Mouse (Mus musculus): Measurements from ENCODE around the gene Pex6. TPM values are rescaled to one million over a fixed set of nuclear protein-coding genes. Genes with fewer than 3 reads are reported as not detected.
A peak's percentile ranks its signal among the peaks of the same experiment; 100 is the strongest.

Gene Pex6
- polyA plus RNA-seq (2016; fragmentation: Nextera tagmentation; extraction: Ambion mirVana) = 20.7 and 21.1 TPM in 2 replicates

DNA sequence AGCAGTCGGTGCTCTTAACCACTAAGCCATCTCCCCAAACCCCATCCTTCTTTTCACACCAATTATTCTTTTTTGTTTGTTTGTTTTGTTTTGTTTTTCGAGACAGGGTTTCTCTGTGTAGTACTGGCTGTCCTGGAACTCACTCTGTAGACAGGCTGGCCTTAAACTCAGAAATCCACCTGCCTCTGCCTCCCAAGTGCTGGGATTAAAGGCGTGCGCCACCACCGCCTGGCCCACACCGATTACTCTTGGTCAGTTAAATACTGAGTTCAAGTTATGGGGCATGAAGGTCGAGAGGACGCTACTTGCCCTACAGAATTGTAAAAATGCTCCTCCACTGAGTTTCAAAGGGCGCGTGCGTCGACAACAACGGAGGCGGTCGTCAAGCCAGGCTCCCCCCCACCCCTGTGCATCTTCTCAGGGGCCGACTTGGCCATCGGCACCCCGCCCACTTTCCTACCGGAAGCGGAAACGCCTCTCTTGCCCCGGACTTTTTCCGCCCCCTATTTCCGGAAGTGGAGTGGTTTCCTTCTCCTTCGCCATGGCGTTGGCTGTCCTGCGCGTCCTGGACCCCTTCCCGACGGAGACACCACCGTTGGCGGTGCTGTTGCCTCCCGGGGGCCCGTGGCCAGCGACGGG lies at the start of gene Pex6:
Gene Pex6 (plus strand): TSS at position 505 of the 639 bp plus-strand sequence.
- Histone ChIP-seq H3K27me3 (replicated peaks) (no peaks in the 10 kb centered on the region), H3K36me3 (peaks cover 30% of the 10 kb centered on the region), H3K9me3 (replicated peaks) (no peaks in the 10 kb centered on the region), H3K4me1 (peaks cover 33% of the 10 kb centered on the region), H3K4me2 (peak within 1 kb of the TSS; percentile 97), H3K27ac (peak within 1 kb of the TSS; percentile 80), H3K9ac (peak within 1 kb of the TSS; percentile 98), H3K4me3 (peak within 1 kb of the TSS; percentile 100)
- ATAC-seq = peak; percentile 86
- WGBS (ENCODE audit: insufficient replicate concordance) = 6% methylated on average over 36 of the region's 36 CpGs

DNA sequence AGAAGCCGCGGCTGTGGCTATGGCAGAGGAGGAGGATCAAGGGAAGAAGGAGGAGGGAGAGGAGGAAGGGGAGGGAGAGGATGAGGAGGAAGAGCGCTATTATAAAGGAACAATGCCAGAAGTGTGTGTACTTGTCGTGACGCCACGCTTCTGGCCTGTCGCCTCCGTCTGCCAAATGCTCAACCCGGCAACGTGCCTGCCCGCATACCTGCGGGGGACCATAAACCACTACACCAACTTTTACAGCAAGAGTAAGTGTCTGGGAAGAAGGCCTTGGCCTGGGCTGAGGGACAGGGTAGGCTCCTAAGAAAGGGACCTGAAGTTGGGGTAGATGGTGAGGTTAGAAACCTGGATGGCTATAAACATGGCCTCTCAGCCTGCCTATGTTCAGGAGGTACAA lies 49.3 kb upstream of the Pex6 start:
- Histone ChIP-seq H3K4me1 (no peaks in the 10 kb centered on the region), H3K27ac (no peak overlapping the region), H3K36me3 (peaks cover 96% of the 10 kb centered on the region), H3K4me2 (no peak overlapping the region), H3K27me3 (replicated peaks) (no peaks in the 10 kb centered on the region), H3K9me3 (replicated peaks) (no peaks in the 10 kb centered on the region), H3K4me3 (no peak overlapping the region), H3K9ac (no peak overlapping the region)
- no peak for ATAC-seq
- 89% methylated on average over 12 of the region's 12 CpGs for WGBS (ENCODE audit: insufficient replicate concordance)

DNA sequence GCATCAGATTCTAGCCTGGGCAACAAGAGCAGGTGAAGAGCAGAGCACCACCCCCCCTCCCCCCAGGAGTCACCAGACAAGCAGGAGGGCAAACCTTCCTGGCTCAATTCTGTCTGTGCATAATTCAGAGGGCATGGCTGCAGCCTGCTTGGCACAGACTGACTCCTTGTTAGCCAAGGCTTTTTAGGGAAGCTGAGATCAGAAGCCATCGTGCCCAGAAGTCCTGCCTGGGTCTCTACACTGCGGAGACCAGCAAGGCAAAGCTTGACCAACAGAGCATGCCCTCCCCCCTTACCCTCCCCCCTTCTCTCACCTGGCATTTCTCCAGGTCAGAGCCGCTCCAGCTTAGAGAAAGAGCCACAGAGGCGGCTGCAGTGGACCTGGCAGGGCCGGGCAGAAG lies 48.5 kb upstream of the Pex6 start:
- H3K27ac ChIP-seq = no peak overlapping the region
- 83% methylated on average over 5 of the region's 5 CpGs for WGBS (ENCODE audit: insufficient replicate concordance)
- H3K4me1 ChIP-seq = no peaks in the 10 kb centered on the region

DNA sequence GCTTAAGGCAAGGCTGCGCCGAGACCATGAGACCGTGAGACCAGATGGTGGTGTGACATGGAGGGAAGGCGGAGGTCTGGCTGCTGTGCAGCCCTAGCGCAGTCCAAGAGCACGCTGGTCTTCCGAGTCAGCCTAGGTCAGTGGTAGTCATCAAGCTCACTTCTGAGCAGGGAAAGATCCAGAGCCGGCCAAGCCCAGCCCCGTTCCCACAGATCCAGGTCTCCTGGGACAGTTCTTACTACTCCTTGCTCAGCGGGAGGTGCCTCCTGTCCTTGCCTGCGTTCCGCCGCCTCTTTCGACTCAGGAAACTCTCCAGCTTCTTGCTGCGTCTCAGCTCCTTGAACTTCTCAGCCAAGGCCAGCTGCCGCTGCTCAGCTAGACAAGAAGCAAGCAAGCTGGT lies 43.6 kb upstream of the Pex6 start:
- WGBS (ENCODE audit: insufficient replicate concordance) = 87% methylated on average over 16 of the region's 16 CpGs
- H3K36me3 ChIP-seq = peaks cover 81% of the 10 kb centered on the region

More for the DNA sequence above, 48.5 kb upstream of the Pex6 start:
- H3K9me3 ChIP-seq (replicated peaks) = no peaks in the 10 kb centered on the region
- no peak overlapping the region for H3K4me2 ChIP-seq
- no peak overlapping the region for H3K9ac ChIP-seq
- ATAC-seq = no peak
- no peak overlapping the region for H3K4me3 ChIP-seq
- H3K27me3 ChIP-seq (replicated peaks) = no peaks in the 10 kb centered on the region
- H3K36me3 ChIP-seq = peaks cover 93% of the 10 kb centered on the region

DNA sequence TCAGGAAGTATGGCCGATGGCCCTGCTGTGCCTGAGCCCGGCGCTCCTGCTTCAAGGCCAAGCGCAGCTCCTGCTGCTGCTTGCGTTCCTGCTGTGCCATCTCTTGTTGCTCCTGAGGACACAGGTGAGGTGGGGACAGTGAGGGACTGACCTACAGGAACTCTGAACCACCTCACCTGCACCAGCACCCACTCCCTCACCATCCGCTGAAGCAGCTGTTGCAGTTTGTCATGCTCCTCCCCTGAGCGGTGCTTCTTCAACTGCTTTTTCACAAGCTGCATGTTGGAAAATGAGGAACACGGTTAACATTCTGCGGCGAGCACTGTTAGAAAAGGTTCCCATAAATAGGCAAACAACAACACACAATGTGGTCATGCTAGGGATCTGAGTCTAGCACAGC lies 41.4 kb upstream of the Pex6 start:
- Histone ChIP-seq H3K9ac (no peak overlapping the region), H3K4me2 (no peak overlapping the region), H3K4me3 (no peak overlapping the region), H3K27ac (no peak overlapping the region), H3K36me3 (peaks cover 67% of the 10 kb centered on the region), H3K4me1 (peaks cover 20% of the 10 kb centered on the region), H3K27me3 (replicated peaks) (no peaks in the 10 kb centered on the region), H3K9me3 (replicated peaks) (no peaks in the 10 kb centered on the region)
- ATAC-seq = no peak
- 88% methylated on average over 10 of the region's 10 CpGs for WGBS (ENCODE audit: insufficient replicate concordance)

More for the DNA sequence above, 43.6 kb upstream of the Pex6 start:
- Histone ChIP-seq H3K27ac (no peak overlapping the region), H3K4me3 (no peak overlapping the region), H3K4me1 (peaks cover 4% of the 10 kb centered on the region), H3K9me3 (replicated peaks) (no peaks in the 10 kb centered on the region), H3K4me2 (no peak overlapping the region), H3K27me3 (replicated peaks) (no peaks in the 10 kb centered on the region), H3K9ac (no peak overlapping the region)
- ATAC-seq = no peak

DNA sequence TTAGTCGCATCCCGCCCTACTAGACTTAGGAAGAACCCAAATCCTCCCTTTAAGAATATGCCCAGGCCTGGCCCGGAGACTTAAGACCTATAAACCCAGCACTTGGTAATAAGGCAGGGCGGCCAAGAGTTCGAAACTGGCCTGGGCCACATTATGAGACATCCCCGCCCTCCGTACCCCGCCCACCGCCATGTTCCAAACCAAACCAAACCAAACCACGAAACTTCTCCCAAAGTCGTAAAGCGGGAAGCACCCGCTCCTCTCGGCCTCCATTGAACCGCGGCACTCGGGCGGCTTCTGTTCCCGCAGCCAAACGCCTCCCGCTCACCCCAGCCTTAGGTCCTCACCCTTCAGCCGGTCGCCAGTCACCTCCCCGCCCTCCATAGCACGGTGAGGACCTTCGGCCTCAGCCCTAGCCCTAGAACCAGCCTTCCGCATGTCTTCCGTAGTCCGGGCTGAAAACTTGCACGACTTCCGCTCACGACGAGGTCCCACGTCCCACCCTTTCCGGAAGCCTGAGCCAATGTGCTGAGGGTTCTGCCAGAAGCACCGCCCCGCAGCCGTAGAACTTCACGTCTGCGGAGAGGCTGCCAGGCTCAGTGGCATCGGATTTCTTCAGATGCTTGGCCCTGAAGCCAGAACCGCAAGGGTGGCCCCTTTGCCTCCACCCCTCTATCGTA lies 37.3 kb upstream of the Pex6 start, which contains the start of gene Rrp36:
Gene Rrp36 (minus strand): TSS at position 503 of the 680 bp plus-strand sequence.
- H3K9me3 ChIP-seq (replicated peaks) = no peaks in the 10 kb centered on the region
- peak within 1 kb of the TSS; percentile 75 for H3K9ac ChIP-seq
- peak; percentile 93 for ATAC-seq
- peak within 1 kb of the TSS; percentile 83 for H3K27ac ChIP-seq
- WGBS (ENCODE audit: insufficient replicate concordance) = under 1% methylated on average over 43 of the region's 43 CpGs
- H3K36me3 ChIP-seq = peaks cover 75% of the 10 kb centered on the region
- H3K4me1 ChIP-seq = peaks cover 37% of the 10 kb centered on the region
- peak within 1 kb of the TSS; percentile 83 for H3K4me2 ChIP-seq
- no peaks in the 10 kb centered on the region for H3K27me3 ChIP-seq (replicated peaks)
- H3K4me3 ChIP-seq = peak within 1 kb of the TSS; percentile 76

DNA sequence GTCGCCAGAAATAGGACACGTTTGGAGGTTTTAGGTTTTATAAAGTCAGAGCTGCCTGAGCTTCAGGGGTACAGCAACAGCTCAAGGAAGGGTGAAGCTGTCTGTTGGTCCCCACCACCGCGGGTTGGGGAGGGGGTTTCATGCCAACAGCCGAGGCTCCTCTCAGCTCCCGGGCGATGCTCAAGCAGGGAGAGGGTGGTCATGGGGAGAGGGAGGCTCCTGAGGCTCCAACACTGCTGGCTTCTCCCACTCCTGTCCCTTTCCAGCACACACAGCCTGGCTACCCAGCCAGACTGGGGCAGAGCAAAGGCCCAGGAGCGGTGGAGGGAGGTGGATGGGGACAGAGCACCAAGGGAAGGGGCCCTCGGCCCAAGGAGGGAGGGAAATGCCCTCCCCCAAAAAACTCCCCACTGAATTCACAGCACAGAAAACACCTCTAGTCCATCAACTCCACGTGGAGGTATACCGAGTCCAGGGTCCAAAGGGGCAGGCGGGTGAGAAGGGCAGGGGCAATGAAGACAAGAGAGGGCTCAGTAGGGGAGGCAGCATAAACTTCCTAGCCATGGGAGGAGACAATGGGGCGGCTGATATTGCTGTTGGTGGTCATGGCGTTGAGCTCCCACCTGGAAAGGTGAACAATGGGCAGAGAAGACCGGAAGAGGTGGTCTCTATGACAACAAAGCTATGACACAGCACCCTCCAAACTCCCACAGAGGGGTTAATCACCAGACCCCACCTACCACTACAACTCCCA lies 36.6 kb upstream of the Pex6 start:
- WGBS (ENCODE audit: insufficient replicate concordance) = 32% methylated on average over 15 of the region's 15 CpGs
- H3K4me1 ChIP-seq = peaks cover 45% of the 10 kb centered on the region
- ATAC-seq = peak; percentile 33

DNA sequence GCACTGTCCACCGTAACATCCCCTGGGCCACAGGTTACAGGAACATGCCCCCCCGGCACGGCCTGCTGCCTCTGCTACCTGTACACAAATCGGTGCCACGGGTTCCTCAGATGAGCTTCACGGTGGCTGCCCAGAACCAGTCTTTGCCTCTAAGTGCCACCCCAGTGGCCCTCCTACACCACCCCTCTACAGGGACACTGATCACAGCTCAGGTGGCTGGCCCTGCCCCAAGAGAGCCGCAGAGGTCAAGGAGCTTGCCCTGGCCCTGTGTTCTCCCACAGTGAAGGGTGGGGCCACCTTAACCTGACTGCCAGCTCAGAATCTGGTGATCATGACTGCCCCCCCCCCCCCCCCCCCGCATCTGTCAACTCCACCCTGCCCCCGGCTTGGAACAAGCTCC lies 32.8 kb upstream of the Pex6 start, which contains the start of gene Mea1:
Gene Mea1 (plus strand): TSS at position 378 of the 400 bp plus-strand sequence.
- H3K27me3 ChIP-seq (replicated peaks) = no peaks in the 10 kb centered on the region
- H3K9ac ChIP-seq = peak within 1 kb of the TSS; percentile 85
- ATAC-seq = no peak
- 92% methylated on average over 7 of the region's 9 CpGs for WGBS (ENCODE audit: insufficient replicate concordance)
- peaks cover 54% of the 10 kb centered on the region for H3K36me3 ChIP-seq
- peak within 1 kb of the TSS; percentile 81 for H3K4me3 ChIP-seq
- H3K4me2 ChIP-seq = peak within 1 kb of the TSS; percentile 85
- H3K27ac ChIP-seq = peak within 1 kb of the TSS; percentile 90
- peaks cover 51% of the 10 kb centered on the region for H3K4me1 ChIP-seq
- H3K9me3 ChIP-seq (replicated peaks) = no peaks in the 10 kb centered on the region

More for the DNA sequence above, 36.6 kb upstream of the Pex6 start:
- no peaks in the 10 kb centered on the region for H3K9me3 ChIP-seq (replicated peaks)
- H3K27me3 ChIP-seq (replicated peaks) = no peaks in the 10 kb centered on the region
- H3K27ac ChIP-seq = peak overlapping the region; percentile 83
- H3K4me2 ChIP-seq = peak overlapping the region; percentile 83
- H3K4me3 ChIP-seq = peak overlapping the region; percentile 76
- H3K36me3 ChIP-seq = peaks cover 68% of the 10 kb centered on the region
- H3K9ac ChIP-seq = peak overlapping the region; percentile 75

DNA sequence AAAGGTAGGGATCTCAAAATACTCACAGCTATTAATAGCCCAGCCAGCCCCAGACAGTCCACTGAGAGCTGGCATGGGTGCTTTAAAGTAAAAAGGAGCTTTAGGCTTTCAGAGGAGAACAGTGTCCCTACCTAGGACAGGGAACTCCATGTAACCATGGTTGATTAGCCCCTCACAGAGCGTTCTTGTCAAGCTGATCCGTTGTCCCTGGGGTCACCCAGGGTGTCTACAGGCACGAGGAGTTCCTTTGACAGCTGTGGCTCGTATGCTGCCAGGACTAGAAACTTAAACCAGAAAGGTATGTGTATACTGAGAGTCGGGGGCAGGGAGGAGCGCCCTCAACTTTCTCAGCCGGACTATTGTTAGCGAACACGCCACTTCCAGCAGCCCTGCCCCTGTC lies 32.4 kb upstream of the Pex6 start:
- H3K9me3 ChIP-seq (replicated peaks) = no peaks in the 10 kb centered on the region
- peaks cover 48% of the 10 kb centered on the region for H3K4me1 ChIP-seq
- peak overlapping the region; percentile 85 for H3K9ac ChIP-seq
- peak overlapping the region; percentile 90 for H3K27ac ChIP-seq
- ATAC-seq = no peak
- peaks cover 59% of the 10 kb centered on the region for H3K36me3 ChIP-seq
- H3K27me3 ChIP-seq (replicated peaks) = no peaks in the 10 kb centered on the region
- peak overlapping the region; percentile 81 for H3K4me3 ChIP-seq
- peak overlapping the region; percentile 85 for H3K4me2 ChIP-seq
- WGBS (ENCODE audit: insufficient replicate concordance) = 68% methylated on average over 9 of the region's 9 CpGs

DNA sequence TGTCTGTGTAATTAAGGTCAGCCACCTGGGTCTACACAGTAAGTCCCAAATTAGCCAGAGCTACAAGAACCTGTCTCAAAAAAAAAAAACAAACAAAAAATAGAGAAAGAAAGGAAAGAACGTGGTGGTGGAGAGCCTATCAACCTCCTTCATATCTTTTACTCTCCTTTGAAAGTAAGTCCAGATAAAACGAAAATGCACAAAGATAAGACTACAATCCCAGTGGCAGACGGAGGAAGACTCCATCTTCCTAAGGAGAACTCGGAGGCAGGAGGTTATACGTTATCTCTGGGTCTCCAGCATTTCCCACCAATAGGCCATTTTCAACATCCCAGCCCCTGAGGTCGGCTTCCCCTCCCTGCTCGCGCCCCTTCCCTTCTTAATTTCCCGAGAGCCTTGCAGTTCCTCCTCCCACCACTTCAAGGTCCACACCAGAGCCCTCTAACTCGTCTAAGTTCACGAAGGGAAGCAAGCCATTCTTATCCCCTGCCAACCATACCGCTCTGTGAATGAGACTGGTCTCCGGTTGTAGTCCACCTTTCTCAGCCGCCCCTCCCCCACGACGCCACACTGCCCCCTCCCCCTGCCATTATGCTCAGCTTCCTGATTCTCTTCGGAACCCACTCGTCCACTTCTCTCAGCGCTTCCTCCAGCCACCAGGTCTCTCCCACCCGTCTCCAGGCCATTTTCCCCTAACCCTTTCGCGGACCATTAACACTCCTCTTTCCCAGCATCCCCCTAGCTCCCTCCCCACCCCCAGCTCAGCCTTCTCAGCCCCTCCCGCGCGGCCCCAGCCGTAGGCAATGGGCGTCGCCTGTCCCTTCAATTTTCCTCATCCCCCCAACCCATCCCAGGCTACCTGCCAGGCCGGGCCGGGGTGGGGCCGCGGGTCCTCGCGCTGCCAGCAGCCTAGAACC lies 31.2 kb upstream of the Pex6 start:
- Histone ChIP-seq H3K27ac (peak overlapping the region; percentile 90), H3K4me3 (peak overlapping the region; percentile 81), H3K4me2 (peak overlapping the region; percentile 85), H3K36me3 (peaks cover 64% of the 10 kb centered on the region), H3K9me3 (replicated peaks) (no peaks in the 10 kb centered on the region), H3K9ac (peak overlapping the region; percentile 85), H3K4me1 (peaks cover 39% of the 10 kb centered on the region), H3K27me3 (replicated peaks) (no peaks in the 10 kb centered on the region)
- peak; percentile 1; the same call in 1 of the 2 replicates for ATAC-seq
- under 1% methylated on average over 34 of the region's 34 CpGs for WGBS (ENCODE audit: insufficient replicate concordance)

DNA sequence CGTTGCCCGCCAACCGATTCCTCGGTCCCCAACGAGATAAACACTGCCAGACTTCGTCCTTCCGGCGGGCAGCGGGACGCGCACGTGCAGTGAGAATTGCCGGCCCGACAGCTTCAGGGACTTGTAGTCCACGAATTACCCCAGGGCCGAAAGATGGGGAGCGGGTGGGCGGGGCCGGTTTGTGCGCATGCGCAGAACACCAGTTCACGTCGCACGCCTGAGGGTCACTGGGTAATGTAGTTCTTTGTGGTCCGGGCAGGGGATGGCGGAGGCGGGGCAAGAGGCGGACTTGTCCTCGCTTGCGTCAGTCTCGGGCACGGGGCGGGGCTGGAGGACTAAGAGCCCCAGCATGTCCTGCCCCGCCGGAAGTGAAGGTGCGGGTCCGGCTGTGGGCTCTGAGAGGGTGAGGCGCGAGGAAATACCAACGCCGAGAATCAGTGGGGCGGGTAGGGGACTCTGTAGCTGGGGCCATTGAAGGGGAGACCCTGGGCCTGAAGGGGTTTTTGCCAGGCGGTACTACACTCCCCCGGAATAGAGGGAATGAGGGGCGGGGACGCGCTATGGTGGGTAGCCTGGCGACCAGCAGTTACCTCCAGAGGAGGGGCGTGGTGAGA lies 30.4 kb upstream of the Pex6 start, which contains the start of gene Klhdc3:
Gene Klhdc3 (minus strand): TSS at position 155 of the 614 bp plus-strand sequence.
- WGBS (ENCODE audit: insufficient replicate concordance) = under 1% methylated on average over 49 of the region's 49 CpGs
- Histone ChIP-seq H3K9ac (peak within 1 kb of the TSS; percentile 85), H3K27ac (peak within 1 kb of the TSS; percentile 90), H3K9me3 (replicated peaks) (no peaks in the 10 kb centered on the region), H3K4me3 (peak within 1 kb of the TSS; percentile 81), H3K27me3 (replicated peaks) (no peaks in the 10 kb centered on the region), H3K36me3 (peaks cover 64% of the 10 kb centered on the region), H3K4me1 (peaks cover 36% of the 10 kb centered on the region), H3K4me2 (peak within 1 kb of the TSS; percentile 85)
- ATAC-seq = peak; percentile 97
